Mouse (Mus musculus) intestine, postnatal 0 days (tissue): ENCODE results near the gene 1700021F05Rik. TPM values are rescaled to one million over a fixed set of nuclear protein-coding genes. Genes with fewer than 3 reads are reported as not detected.
"Not testable (repeated sequence)": the region's sequence is repeated elsewhere in the genome, so short reads cannot be mapped to it uniquely, and the experiment has no call there.

ENCODE experiments used
- ATAC-seq: fragments of 200-750 bp; cut with Nextera tagmentation; 2 replicates; pipeline ENCODE4 v1.8.0; 2017; ENCODE audit warnings: mild to moderate bottlenecking, moderate TSS enrichment, moderate library complexity
- H3K27ac ChIP-seq: fragments of 300-500 bp; sonication (generic); 2 replicates; pipeline ENCODE4 v1.5.1; 2014; ENCODE audit warnings: mild to moderate bottlenecking, low read depth, low read length, moderate library complexity
- H3K27me3 ChIP-seq: fragments of 300-500 bp; sonication (generic); replicated peaks from 2 replicates; pipeline ENCODE4 v1.6.1; 2014; ENCODE audit warnings: low read length, mixed read lengths; ENCODE audit not compliant: control insufficient read depth, insufficient read depth
- H3K36me3 ChIP-seq: fragments of 300-500 bp; sonication (generic); 2 replicates; pipeline ENCODE4 v1.6.1; 2014; ENCODE audit warnings: mild to moderate bottlenecking, moderate library complexity; ENCODE audit not compliant: control insufficient read depth, insufficient read depth
- H3K4me1 ChIP-seq: fragments of 300-500 bp; sonication (generic); replicated peaks from 2 replicates; pipeline ENCODE4 v1.6.1; 2014; ENCODE audit warnings: antibody characterized with exemption, low read length, mixed read lengths; ENCODE audit not compliant: control insufficient read depth, insufficient read depth
- H3K4me2 ChIP-seq: fragments of 300-500 bp; sonication (generic); replicated peaks from 2 replicates; pipeline ENCODE4 v1.6.1; 2014; ENCODE audit warnings: low read depth, mild to moderate bottlenecking, moderate library complexity
- H3K4me3 ChIP-seq: fragments of 300-500 bp; sonication (generic); 2 replicates; pipeline ENCODE4 v1.5.1; 2014; ENCODE audit warnings: low read depth, low read length
- H3K9ac ChIP-seq: fragments of 300-500 bp; sonication (generic); 2 replicates; pipeline ENCODE4 v1.6.1; 2014; ENCODE audit warnings: mild to moderate bottlenecking, low read depth, low read length
- H3K9me3 ChIP-seq: fragments of 300-500 bp; sonication (generic); 2 replicates; pipeline ENCODE4 v1.6.1; 2016; ENCODE audit warnings: mixed run types; ENCODE audit not compliant: control insufficient read depth
- CTCF ChIP-seq: sonication (generic); IDR thresholded peaks from 2 replicates; pipeline ENCODE4 v1.5.1; 2016; ENCODE audit warnings: low read depth, mild to moderate bottlenecking, control low read depth, antibody characterized with exemption, moderate library complexity
- WGBS: fragments of 180-500 bp; shearing (Covaris S2); extraction: QIAGEN DNeasy Blood & Tissue Kit; methylation state at CpG from one replicate; pipeline ENCODE4 v1.1.7; 2014; 5-methylcytosine and 5-hydroxymethylcytosine counted together
- polyA plus RNA-seq: library from polyadenylated mRNA; unstranded; fragments of >200 nt; fragmentation: Nextera tagmentation; extraction: Ambion mirVana; gene quantifications from 2 replicates; pipeline ENCODE4 v1.2.1, GENCODE M21; 2015

Gene 1700021F05Rik
- polyA plus RNA-seq, 1 experiment from 2014 or later, result 54.7 TPM

DNA sequence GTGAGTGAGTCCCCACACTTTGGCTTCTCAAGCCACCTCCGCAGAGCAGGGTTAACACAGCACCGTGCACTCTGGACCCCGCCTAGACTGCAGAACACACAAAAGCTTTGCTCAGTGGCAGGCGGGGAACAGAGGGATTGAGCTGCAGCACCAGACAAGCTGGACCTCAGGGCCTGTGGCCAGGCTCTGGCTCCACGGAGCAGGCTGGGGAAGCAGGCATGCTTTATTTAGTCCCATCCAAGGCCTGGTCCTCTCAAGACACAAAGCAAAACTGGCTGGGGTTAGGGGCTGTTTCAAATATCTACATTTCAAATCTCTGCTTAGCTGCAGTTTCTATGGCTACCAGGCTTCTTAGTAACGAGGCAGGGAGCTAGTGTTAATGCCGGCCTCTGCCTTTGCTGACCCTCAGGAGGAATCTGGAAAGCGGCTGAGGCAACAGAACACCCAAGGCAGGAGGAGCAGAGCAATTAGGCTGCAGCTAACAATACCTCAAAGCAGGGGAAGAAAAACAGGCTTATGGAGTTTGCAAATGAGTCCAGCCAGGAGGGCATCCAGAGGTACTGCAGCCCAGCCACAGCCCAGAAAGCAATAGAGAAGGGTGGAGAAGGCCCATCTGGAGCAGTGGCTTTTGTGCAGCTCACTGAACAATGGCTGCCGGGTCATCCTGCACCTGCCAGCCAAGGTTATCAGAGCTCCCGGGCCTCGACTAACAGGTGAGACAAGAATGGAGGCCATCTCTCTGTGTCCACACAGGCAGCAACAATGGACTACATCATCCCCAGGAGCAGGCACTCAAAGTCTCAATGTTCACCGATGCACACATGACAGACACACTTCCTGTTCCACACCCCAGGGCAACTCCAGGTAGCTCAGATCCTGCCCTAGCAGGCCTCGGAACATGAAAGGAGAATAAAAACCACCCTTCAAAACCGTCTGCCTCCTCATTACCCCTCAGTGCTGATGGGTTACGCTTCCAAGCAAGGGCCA, 13.2 kb downstream of the 1700021F05Rik start:
- peak; percentile 56 for ATAC-seq
- Histone ChIP-seq H3K9me3 (no peaks in the 10 kb centered on the region), H3K27me3 (no peaks in the 10 kb centered on the region), H3K4me2 (no peak overlapping the region), H3K4me3 (no peak overlapping the region), H3K9ac (no peak overlapping the region), H3K36me3 (peaks cover 54% of the 10 kb centered on the region), H3K27ac (peak overlapping the region; percentile 5), H3K4me1 (no peaks in the 10 kb centered on the region)
- WGBS, result 37% methylated on average over 15 of the region's 15 CpGs
- TF ChIP-seq CTCF, result no peak; the same call in 1 of the 2 replicates

DNA sequence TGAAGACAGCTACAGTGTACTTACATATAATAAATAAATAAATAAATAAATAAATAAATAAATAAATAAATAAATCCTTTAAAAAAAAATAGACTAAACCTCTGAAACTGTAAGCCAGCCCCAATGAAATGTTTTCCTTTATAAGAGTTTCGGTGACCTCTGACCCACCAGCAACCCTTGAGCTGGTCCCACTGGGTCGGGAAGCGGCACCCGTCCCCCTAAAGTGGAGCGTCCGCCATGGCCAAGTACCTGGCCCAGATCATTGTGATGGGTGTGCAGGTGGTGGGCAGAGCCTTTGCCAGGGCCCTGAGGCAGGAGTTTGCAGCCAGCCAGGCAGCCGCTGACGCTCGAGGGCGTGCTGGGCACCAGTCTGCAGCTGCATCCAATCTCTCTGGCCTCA, 16.9 kb downstream of the 1700021F05Rik start, which contains the start of gene Gm9803:
Gene Gm9803, plus strand, starts transcription at position 154 of the 400 bp plus-strand sequence.
- not testable (repeated sequence) for H3K4me2 ChIP-seq, H3K27me3 ChIP-seq, H3K27ac ChIP-seq, H3K9me3 ChIP-seq, H3K4me3 ChIP-seq, ATAC-seq, H3K9ac ChIP-seq, H3K4me1 ChIP-seq
- H3K36me3 ChIP-seq, result peaks cover 25% of the 10 kb centered on the region; the same call in 1 of the 2 replicates
- WGBS, result 86% methylated on average over 10 of the region's 10 CpGs

DNA sequence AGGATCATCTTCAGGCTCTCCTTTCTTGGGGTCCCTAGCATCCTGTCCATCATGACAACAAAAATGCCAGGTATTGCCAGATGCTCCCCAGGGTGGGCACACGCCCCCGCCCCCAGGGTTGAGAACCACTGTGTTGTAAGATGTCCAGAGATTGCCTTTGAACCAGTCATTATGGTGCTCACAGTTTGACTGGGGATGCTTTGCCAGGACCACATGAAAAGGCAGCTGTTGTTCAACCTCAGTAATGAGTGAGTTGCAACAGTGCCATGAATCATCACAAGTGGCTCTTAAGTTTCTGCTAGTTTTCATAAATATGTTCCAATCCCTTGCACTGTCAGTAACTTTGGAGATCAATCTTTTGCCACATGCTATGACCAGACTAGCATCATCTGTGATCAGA, 20.8 kb downstream of the 1700021F05Rik start:
- Histone ChIP-seq H3K9me3 (no peaks in the 10 kb centered on the region), H3K4me2 (peak overlapping the region; percentile 0; the same call in 1 of the 2 replicates), H3K27me3 (no peaks in the 10 kb centered on the region), H3K9ac (no peak overlapping the region), H3K4me1 (peaks cover 4% of the 10 kb centered on the region), H3K36me3 (peaks cover 7% of the 10 kb centered on the region; the same call in 1 of the 2 replicates), H3K27ac (no peak overlapping the region), H3K4me3 (no peak overlapping the region)
- ATAC-seq, result no peak
- no peak for TF ChIP-seq CTCF
- WGBS, result 93% methylated on average over 2 of the region's 2 CpGs

- H3K4me2 ChIP-seq, result peak overlapping the region; percentile 48
- peak; percentile 71 for ATAC-seq
Observed at GRCm38 (mm10) chr10:43518368-43518767, 22.4 kb downstream of the 1700021F05Rik start.

DNA sequence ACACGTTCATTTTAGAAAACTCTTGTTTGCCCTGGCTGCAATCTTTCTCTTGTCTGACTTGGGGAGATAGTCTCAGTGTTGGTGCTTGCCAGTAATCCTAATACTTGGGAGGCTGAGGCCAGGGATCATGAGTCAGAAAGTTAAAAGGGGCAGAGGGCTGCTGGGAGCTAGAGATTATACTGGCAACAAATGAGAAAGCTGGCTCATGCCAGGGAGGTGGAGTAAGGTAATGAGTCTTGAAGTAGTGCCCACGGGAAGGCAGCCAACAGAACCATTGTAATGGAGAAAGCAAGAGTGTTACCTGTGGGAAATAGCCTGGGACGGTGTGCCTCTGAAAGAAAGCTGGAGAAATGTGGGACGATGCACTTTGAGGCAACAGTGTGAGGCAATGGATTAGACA, 23.0 kb downstream of the 1700021F05Rik start:
- Histone ChIP-seq H3K4me1 (peaks cover 4% of the 10 kb centered on the region), H3K4me2 (peak overlapping the region; percentile 48; the same call in 1 of the 2 replicates), H3K36me3 (0 out of 2 replicates have a peak, but pooled peaks cover 4% of the 10 kb centered on the region), H3K27ac (peak overlapping the region; percentile 70), H3K4me3 (no peak overlapping the region), H3K27me3 (no peaks in the 10 kb centered on the region), H3K9ac (no peak overlapping the region), H3K9me3 (no peaks in the 10 kb centered on the region)
- 0 out of 2 replicates have a peak, but pooled peaks have one; percentile 17 for ATAC-seq
- TF ChIP-seq CTCF, result no peak
- WGBS, result 35% methylated on average over 4 of the region's 4 CpGs

More at GRCm38 (mm10) chr10:43518368-43518767, 22.4 kb downstream of the 1700021F05Rik start:
- H3K9ac ChIP-seq, result no peak overlapping the region
- H3K27ac ChIP-seq, result peak overlapping the region; percentile 70
- H3K9me3 ChIP-seq, result no peaks in the 10 kb centered on the region
- TF ChIP-seq CTCF, result no peak
- peak overlapping the region; percentile 17 for H3K4me3 ChIP-seq
- 0 out of 2 replicates have a peak, but pooled peaks cover 4% of the 10 kb centered on the region for H3K36me3 ChIP-seq
- WGBS, result 23% methylated on average over 12 of the region's 13 CpGs
- H3K27me3 ChIP-seq, result no peaks in the 10 kb centered on the region
- H3K4me1 ChIP-seq, result peaks cover 4% of the 10 kb centered on the region

- Histone ChIP-seq H3K9ac (no peak overlapping the region), H3K9me3 (no peaks in the 10 kb centered on the region), H3K4me1 (peaks cover 4% of the 10 kb centered on the region), H3K36me3 (peaks cover 5% of the 10 kb centered on the region; the same call in 1 of the 2 replicates), H3K27me3 (no peaks in the 10 kb centered on the region), H3K4me3 (no peak overlapping the region), H3K27ac (peak overlapping the region; percentile 70; the same call in 1 of the 2 replicates), H3K4me2 (0 out of 2 replicates have a peak overlapping the region, but pooled peaks have one; percentile 28)
- peak; percentile 61 for ATAC-seq
- WGBS, result 44% methylated on average over 6 of the region's 6 CpGs
- no peak for TF ChIP-seq CTCF
Observed at GRCm38 (mm10) chr10:43516992-43517660, 23.7 kb downstream of the 1700021F05Rik start.
